Mouse (Mus musculus): ENCODE measurements around the gene Zfp62.
A peak's percentile ranks its signal among the peaks of the same experiment; 100 is the strongest.
"Not testable (repeated sequence)": the region's sequence is repeated elsewhere in the genome, so short reads cannot be mapped to it uniquely, and the experiment has no call there.

Gene Zfp62

GRCm38 (mm10) chr11:49203129-49203768, at the start of gene Zfp62:
Gene Zfp62 (plus strand): TSS chr11:49203292.
- peak; percentile 95 for DNase-seq (ENCODE audit: low spot score in 2 of 2)

- no peak for DNase-seq (ENCODE audit: low spot score in 2 of 2)
These were observed 49.0 kb upstream of the Zfp62 start, which contains the start of gene Olfr1394 for GRCm38 (mm10) chr11:49154077-49154476. Gene Olfr1394 (plus strand): TSS chr11:49154377.

- no peak for DNase-seq (ENCODE audit: low spot score in 2 of 2)
These were observed 46.0 kb upstream of the Zfp62 start for GRCm38 (mm10) chr11:49156821-49157814.

- peak in 1 of 2 experiments; percentile 32 for DNase-seq (ENCODE audit: low spot score in 2 of 2)
These were observed 34.1 kb upstream of the Zfp62 start for GRCm38 (mm10) chr11:49168839-49169611.

- no peak for DNase-seq (ENCODE audit: low spot score in 2 of 2)
These were observed 32.5 kb upstream of the Zfp62 start for GRCm38 (mm10) chr11:49170576-49170975.

- no peak for DNase-seq (ENCODE audit: low spot score in 2 of 2)
These were observed 27.7 kb upstream of the Zfp62 start for GRCm38 (mm10) chr11:49175345-49175744.

GRCm38 (mm10) chr11:49176047-49176779, 26.9 kb upstream of the Zfp62 start:
- DNase-seq (ENCODE audit: low spot score in 2 of 2): not testable (repeated sequence)

- no peak for DNase-seq (ENCODE audit: low spot score in 2 of 2)
These were observed 19.9 kb upstream of the Zfp62 start for GRCm38 (mm10) chr11:49183172-49183571.

- no peak for DNase-seq (ENCODE audit: low spot score in 2 of 2)
These were observed 16.6 kb upstream of the Zfp62 start for GRCm38 (mm10) chr11:49186452-49186851.

- no peak for DNase-seq (ENCODE audit: low spot score in 2 of 2)
These were observed 16.1 kb upstream of the Zfp62 start, which contains the start of gene Btnl9 for GRCm38 (mm10) chr11:49186955-49187488. Gene Btnl9 (minus strand): TSS chr11:49187159.

- no peak for DNase-seq (ENCODE audit: low spot score in 2 of 2)
These were observed 15.4 kb upstream of the Zfp62 start for GRCm38 (mm10) chr11:49187701-49188100.

- DNase-seq (ENCODE audit: low spot score in 2 of 2): peak; percentile 60 to 79
These were observed 13.4 kb upstream of the Zfp62 start for GRCm38 (mm10) chr11:49189737-49190136.

GRCm38 (mm10) chr11:49191083-49191482, 12.0 kb upstream of the Zfp62 start:
- DNase-seq (ENCODE audit: low spot score in 2 of 2): no peak

GRCm38 (mm10) chr11:49194771-49195170, 8.3 kb upstream of the Zfp62 start:
- DNase-seq (ENCODE audit: low spot score in 2 of 2): not testable (repeated sequence)

- no peak for DNase-seq (ENCODE audit: low spot score in 2 of 2)
These were observed 7.2 kb upstream of the Zfp62 start for GRCm38 (mm10) chr11:49195819-49196322.

- DNase-seq (ENCODE audit: low spot score in 2 of 2): no peak
These were observed 2.4 kb upstream of the Zfp62 start for GRCm38 (mm10) chr11:49200666-49201065.

GRCm38 (mm10) chr11:49201142-49201541, 1.9 kb upstream of the Zfp62 start:
- DNase-seq (ENCODE audit: low spot score in 2 of 2): no peak

GRCm38 (mm10) chr11:49202071-49202470, 1.0 kb upstream of the Zfp62 start:
- no peak for DNase-seq (ENCODE audit: low spot score in 2 of 2)

GRCm38 (mm10) chr11:49202523-49203061, 500 bp upstream of the Zfp62 start:
- DNase-seq (ENCODE audit: low spot score in 2 of 2): no peak

- peak in 1 of 2 experiments; percentile 40 for DNase-seq (ENCODE audit: low spot score in 2 of 2)
These were observed 842 bp downstream of the Zfp62 start for GRCm38 (mm10) chr11:49203771-49204497.
